Mouse (Mus musculus) mouse embryonic stem cell (cell line): ENCODE measurements around the gene Gm11032.

ENCODE experiments used
- in situ Hi-C, 2 experiments: fragments of 300-500 bp; cut with MboI; formaldehyde crosslinking; loops; 1 replicate in 1 of 2; 3 replicates in 1 of 2; pipeline ENCODE4 v1.14.3; 2019 to 2020; ENCODE audit warnings: low sequenced_read_pairs in 2 of 2, low pct_unique_long_range_greater_than_20kb in 1 of 2, mixed read lengths in 1 of 2; ENCODE audit not compliant: unreplicated experiment in 1 of 2

Gm11032 gene

DNA sequence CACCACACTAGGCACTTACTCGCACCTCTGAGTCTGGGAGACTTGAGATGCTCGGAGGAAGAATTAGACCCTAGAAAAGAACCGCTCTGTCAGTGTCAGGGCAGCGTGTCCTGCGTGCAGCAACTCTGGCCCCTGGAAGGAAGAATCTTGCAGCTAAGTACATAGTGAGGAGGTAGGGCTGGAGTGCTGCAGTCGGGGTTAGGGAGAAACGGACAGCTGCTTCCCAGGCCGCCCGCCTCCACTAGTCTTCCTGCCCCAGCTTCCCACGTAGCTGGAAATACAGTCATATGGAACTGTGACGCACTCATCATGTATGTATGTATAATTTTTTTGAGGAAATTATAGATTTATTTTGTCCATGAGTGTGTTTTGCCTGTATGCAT is 42.6 kb downstream of the Gm11032 start:
- in situ Hi-C loops = no loop called here
